Mouse (Mus musculus) midbrain, embryonic 14.5 days (tissue): Measurements from ENCODE around the gene Fau. TPM values are rescaled to one million over a fixed set of nuclear protein-coding genes. Genes with fewer than 3 reads are reported as not detected.

ENCODE experiments used
- ATAC-seq: fragments of 200-750 bp; cut with Nextera tagmentation; 2 replicates; pipeline ENCODE4 v1.8.0; 2017; ENCODE audit warnings: moderate number of reproducible peaks, moderate library complexity; ENCODE audit not compliant: low FRiP score, low TSS enrichment
- DNase-seq: peaks from one replicate; pipeline ENCODE4 v3.0.0-alpha.2; 2015
- H3K27ac ChIP-seq: fragments of 300-500 bp; sonication (generic); replicated peaks from 2 replicates; pipeline ENCODE4 v1.5.1; 2014; ENCODE audit warnings: mild to moderate bottlenecking, low read depth, low read length, moderate library complexity
- H3K27me3 ChIP-seq: fragments of 300-500 bp; sonication (generic); 2 replicates; pipeline ENCODE4 v1.6.1; 2014; ENCODE audit warnings: low read length, control low read depth, mixed read lengths; ENCODE audit not compliant: control insufficient read depth, insufficient read depth
- H3K36me3 ChIP-seq: fragments of 300-500 bp; sonication (generic); 2 replicates; pipeline ENCODE4 v1.6.1; 2014; ENCODE audit warnings: low read length, control low read depth; ENCODE audit not compliant: control insufficient read depth, insufficient read depth
- H3K4me1 ChIP-seq: fragments of 300-500 bp; sonication (generic); 2 replicates; pipeline ENCODE4 v1.6.1; 2014; ENCODE audit warnings: mild to moderate bottlenecking, antibody characterized with exemption, low read length, control low read depth; ENCODE audit not compliant: control insufficient read depth, insufficient read depth
- H3K4me2 ChIP-seq: fragments of 300-500 bp; sonication (generic); 2 replicates; pipeline ENCODE4 v1.6.1; 2014; ENCODE audit warnings: mild to moderate bottlenecking, low read length, moderate library complexity
- H3K4me3 ChIP-seq: fragments of 300-500 bp; sonication (generic); replicated peaks from 2 replicates; pipeline ENCODE4 v1.5.1; 2014; ENCODE audit warnings: low read depth, low read length
- H3K9ac ChIP-seq: fragments of 300-500 bp; sonication (generic); replicated peaks from 2 replicates; pipeline ENCODE4 v1.6.1; 2014; ENCODE audit warnings: mild to moderate bottlenecking, low read length, moderate library complexity
- H3K9me3 ChIP-seq: fragments of 300-500 bp; sonication (generic); 2 replicates; pipeline ENCODE4 v1.6.1; 2016; ENCODE audit warnings: low read length, control low read depth, mixed read lengths; ENCODE audit not compliant: control insufficient read depth
- WGBS: fragments of 180-500 bp; shearing (Covaris S2); extraction: QIAGEN DNeasy Blood & Tissue Kit; methylation state at CpG from one replicate; pipeline ENCODE4 v1.1.7; 2014; 5-methylcytosine and 5-hydroxymethylcytosine counted together
- polyA plus RNA-seq: library from polyadenylated mRNA; unstranded; fragments of >200 nt; fragmentation: Nextera tagmentation; extraction: Ambion mirVana; gene quantifications from 2 replicates; pipeline ENCODE4 v1.2.1, GENCODE M21; 2014

Gene Fau
- polyA plus RNA-seq, 1 experiment from 2014 or later = 602 TPM

DNA sequence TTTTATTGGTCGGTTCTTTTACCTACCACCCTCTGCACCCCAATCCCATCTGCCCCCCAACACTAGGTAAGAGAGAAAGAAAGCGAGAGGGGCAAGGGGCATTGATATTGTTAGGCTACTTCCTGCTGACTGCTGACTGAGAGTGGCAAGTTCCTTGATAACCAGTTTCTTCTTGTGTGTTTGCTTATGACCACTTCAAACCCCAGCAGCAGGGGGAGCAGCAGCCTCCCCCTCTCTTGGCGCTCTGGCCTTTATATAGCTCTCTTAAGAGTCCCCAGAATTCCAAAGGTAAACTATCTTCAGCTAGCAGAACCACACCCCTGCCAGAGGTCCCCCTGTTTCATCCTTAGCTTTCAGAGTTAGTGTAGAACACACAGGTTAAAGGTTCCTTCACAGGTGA, 37.4 kb upstream of the Fau start:
- Histone ChIP-seq H3K27me3 (peaks cover 7% of the 10 kb centered on the region; the same call in 1 of the 2 replicates), H3K4me1 (no peaks in the 10 kb centered on the region), H3K9ac (no peak overlapping the region), H3K9me3 (no peaks in the 10 kb centered on the region), H3K4me2 (no peak overlapping the region), H3K36me3 (no peaks in the 10 kb centered on the region), H3K4me3 (no peak overlapping the region), H3K27ac (no peak overlapping the region)
- DNase-seq = no peak
- no peak for ATAC-seq
- WGBS = 66% methylated on average over 3 of the region's 3 CpGs

- WGBS = 68% methylated on average over 8 of the region's 8 CpGs
- no peak overlapping the region for H3K4me2 ChIP-seq
- DNase-seq = no peak
- H3K4me1 ChIP-seq = no peaks in the 10 kb centered on the region
- H3K9ac ChIP-seq = no peak overlapping the region
- ATAC-seq = no peak
- no peak overlapping the region for H3K4me3 ChIP-seq
- H3K27me3 ChIP-seq = no peaks in the 10 kb centered on the region
- H3K36me3 ChIP-seq = no peaks in the 10 kb centered on the region
- no peaks in the 10 kb centered on the region for H3K9me3 ChIP-seq
- H3K27ac ChIP-seq = no peak overlapping the region
These were observed 34.6 kb upstream of the Fau start for GRCm38 (mm10) chr19:6023059-6023458.

DNA sequence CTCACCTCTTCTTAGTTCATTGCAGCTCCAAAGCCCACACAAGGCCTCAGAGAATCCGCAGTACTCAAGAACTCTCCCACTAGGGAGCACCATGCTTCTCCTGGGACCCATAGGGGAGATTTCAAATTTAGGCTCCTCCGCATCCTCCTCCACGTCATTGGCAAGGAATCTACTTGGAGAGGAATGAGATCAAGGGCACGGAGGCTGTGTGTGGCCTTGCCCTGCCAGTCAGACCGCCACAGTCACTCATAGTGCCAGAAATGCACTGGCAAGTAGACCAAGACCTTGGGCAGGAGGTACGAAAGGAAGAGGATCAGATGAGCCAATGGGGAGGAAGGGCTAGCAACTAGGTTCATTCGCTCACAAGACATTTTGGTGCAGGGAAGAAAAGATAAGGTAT, 33.7 kb upstream of the Fau start:
- 86% methylated on average over 7 of the region's 7 CpGs for WGBS
- DNase-seq (no peak), ATAC-seq (no peak)
- Histone ChIP-seq H3K36me3 (no peaks in the 10 kb centered on the region), H3K9ac (no peak overlapping the region), H3K27ac (no peak overlapping the region), H3K4me3 (no peak overlapping the region), H3K9me3 (no peaks in the 10 kb centered on the region), H3K4me1 (no peaks in the 10 kb centered on the region), H3K4me2 (no peak overlapping the region), H3K27me3 (no peaks in the 10 kb centered on the region)

GRCm38 (mm10) chr19:6028991-6029390, 28.7 kb upstream of the Fau start:
- no peaks in the 10 kb centered on the region for H3K4me1 ChIP-seq
- H3K9ac ChIP-seq = no peak overlapping the region
- 91% methylated on average over 6 of the region's 6 CpGs for WGBS
- H3K27me3 ChIP-seq = no peaks in the 10 kb centered on the region
- no peaks in the 10 kb centered on the region for H3K9me3 ChIP-seq
- DNase-seq = no peak
- no peak overlapping the region for H3K4me2 ChIP-seq
- no peak for ATAC-seq
- no peaks in the 10 kb centered on the region for H3K36me3 ChIP-seq
- no peak overlapping the region for H3K27ac ChIP-seq
- H3K4me3 ChIP-seq = no peak overlapping the region

DNA sequence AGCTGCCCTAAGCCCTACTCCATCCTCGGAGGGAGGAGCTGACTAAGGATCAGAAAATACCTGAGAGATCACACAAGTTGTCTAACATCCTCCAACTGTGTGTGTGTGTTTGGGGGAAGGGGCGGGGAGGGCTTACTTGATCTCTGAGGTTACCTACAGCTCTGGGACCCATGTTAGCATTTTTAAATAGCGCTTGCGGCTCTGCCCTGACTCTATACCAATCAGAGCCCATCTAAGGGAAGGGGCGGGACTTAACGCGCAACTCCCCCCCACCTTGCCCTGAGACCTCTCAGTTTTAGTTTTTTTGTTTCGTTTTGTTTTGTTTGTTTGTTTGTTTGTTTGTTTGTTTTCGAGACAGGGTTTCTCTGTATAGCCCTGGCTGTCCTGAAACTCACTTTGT, 28.2 kb upstream of the Fau start:
- Histone ChIP-seq H3K9me3 (no peaks in the 10 kb centered on the region), H3K27me3 (no peaks in the 10 kb centered on the region), H3K27ac (no peak overlapping the region), H3K4me2 (no peak overlapping the region), H3K36me3 (no peaks in the 10 kb centered on the region), H3K9ac (no peak overlapping the region), H3K4me3 (no peak overlapping the region), H3K4me1 (no peaks in the 10 kb centered on the region)
- DNase-seq (no peak), ATAC-seq (no peak)
- WGBS = 79% methylated on average over 9 of the region's 9 CpGs

GRCm38 (mm10) chr19:6030520-6031280, 26.9 kb upstream of the Fau start:
- DNase-seq (no peak), ATAC-seq (no peak)
- Histone ChIP-seq H3K27ac (no peak overlapping the region), H3K27me3 (no peaks in the 10 kb centered on the region), H3K4me3 (no peak overlapping the region), H3K9me3 (no peaks in the 10 kb centered on the region), H3K4me1 (no peaks in the 10 kb centered on the region), H3K36me3 (no peaks in the 10 kb centered on the region), H3K4me2 (no peak overlapping the region), H3K9ac (no peak overlapping the region)
- WGBS = 75% methylated on average over 14 of the region's 14 CpGs

- ATAC-seq (no peak), DNase-seq (no peak)
- H3K4me2 ChIP-seq = no peak overlapping the region
- H3K4me3 ChIP-seq = no peak overlapping the region
- H3K9ac ChIP-seq = no peak overlapping the region
- no peaks in the 10 kb centered on the region for H3K36me3 ChIP-seq
- H3K27me3 ChIP-seq = no peaks in the 10 kb centered on the region
- H3K9me3 ChIP-seq = no peaks in the 10 kb centered on the region
- no peaks in the 10 kb centered on the region for H3K4me1 ChIP-seq
- WGBS = 83% methylated on average over 9 of the region's 9 CpGs
- H3K27ac ChIP-seq = no peak overlapping the region
These were observed 21.6 kb upstream of the Fau start for GRCm38 (mm10) chr19:6035966-6036585.

- Histone ChIP-seq H3K4me1 (no peaks in the 10 kb centered on the region), H3K27me3 (no peaks in the 10 kb centered on the region), H3K9me3 (no peaks in the 10 kb centered on the region), H3K9ac (no peak overlapping the region), H3K27ac (no peak overlapping the region), H3K4me3 (no peak overlapping the region), H3K4me2 (no peak overlapping the region), H3K36me3 (no peaks in the 10 kb centered on the region)
- DNase-seq = no peak
- no peak for ATAC-seq
These were observed 19.9 kb upstream of the Fau start for GRCm38 (mm10) chr19:6037695-6038094.

DNA sequence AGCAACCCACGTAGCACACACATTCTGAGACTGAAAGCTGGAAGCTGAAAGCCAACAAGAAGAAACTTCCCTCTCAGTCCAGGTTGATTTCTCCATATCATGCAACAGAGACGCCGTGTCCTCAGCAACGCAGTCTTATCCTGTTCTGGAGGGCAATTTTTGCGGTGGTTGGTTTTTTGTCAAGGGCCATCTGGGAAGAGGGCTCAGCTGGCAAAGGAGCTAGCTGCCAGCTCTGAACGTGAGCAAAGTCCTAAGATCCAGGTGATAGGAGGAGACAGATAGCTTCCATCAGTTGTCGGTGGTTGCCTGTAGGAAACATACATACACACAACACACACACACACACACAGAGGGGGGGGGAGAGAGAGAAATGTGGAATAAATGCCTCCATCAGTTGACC, 19.3 kb upstream of the Fau start:
- no peak for DNase-seq
- Histone ChIP-seq H3K27ac (no peak overlapping the region), H3K4me3 (no peak overlapping the region), H3K36me3 (no peaks in the 10 kb centered on the region), H3K4me1 (no peaks in the 10 kb centered on the region), H3K9me3 (no peaks in the 10 kb centered on the region), H3K9ac (no peak overlapping the region), H3K4me2 (no peak overlapping the region), H3K27me3 (no peaks in the 10 kb centered on the region)
- ATAC-seq = no peak
- 84% methylated on average over 7 of the region's 7 CpGs for WGBS
